Mouse (Mus musculus) liver, embryonic 14.5 days (tissue): ENCODE data around the gene Sumf1.

Experiments used
- CTCF ChIP-seq: IDR thresholded peaks from 2 replicates; pipeline ENCODE4 v1.5.1; 2016; ENCODE audit warnings: antibody characterized with exemption, low read depth, control low read depth
- EP300 ChIP-seq: IDR thresholded peaks from 2 replicates; pipeline ENCODE4 v1.6.1; 2016; ENCODE audit warnings: antibody characterized with exemption, low read depth

- TF ChIP-seq CTCF: no peak
- TF ChIP-seq EP300: no peak
These were observed 5.3 kb upstream of the Sumf1 start for GRCm38 (mm10) chr6:108190690-108191089.
